In genomic region chr8:80491562-80491961, GRCm38 (mm10) we compare ENCODE assay signal across 16 mouse cellular contexts. TPM values are rescaled to one million over a fixed set of nuclear protein-coding genes. Genes with fewer than 3 reads are reported as not detected.
"Had no signal": no experiment of that assay in that cellular context is flagged by ENCODE, and none has a peak within 500 bp of the region (broad histone marks: within the 10 kb centered on the region; RNA-seq: fewer than 3 reads in every experiment).

No protein-coding gene starts in this region.

- H3K4me3 ChIP-seq: limb, embryonic 13.5 days; lung, embryonic 15.5 days; midbrain, embryonic 12.5 days; myocyte; neural tube, embryonic 15.5 days had no signal

- H3K27me3 ChIP-seq: limb, embryonic 13.5 days; lung, embryonic 15.5 days; neural tube, embryonic 15.5 days had no signal

- H3K4me2 ChIP-seq: limb, embryonic 13.5 days; lung, embryonic 15.5 days; midbrain, embryonic 12.5 days; neural tube, embryonic 15.5 days had no signal

- H3K9ac ChIP-seq: limb, embryonic 13.5 days; lung, embryonic 15.5 days; midbrain, embryonic 12.5 days; neural tube, embryonic 15.5 days had no signal

- H3K9me3 ChIP-seq: limb, embryonic 13.5 days; liver, embryonic 15.5 days; lung, embryonic 15.5 days; midbrain, embryonic 12.5 days; neural tube, embryonic 15.5 days had no signal

- H3K4me1 ChIP-seq: limb, embryonic 13.5 days had no signal

- H3K36me3 ChIP-seq: limb, embryonic 13.5 days; lung, embryonic 15.5 days; midbrain, embryonic 12.5 days; neural tube, embryonic 15.5 days had no signal

- H3K27ac ChIP-seq: limb, embryonic 13.5 days; lung, embryonic 15.5 days; midbrain, embryonic 12.5 days; neural tube, embryonic 15.5 days had no signal

- DNase-seq: kidney, adult 11 months; kidney, adult 9 months; kidney, postnatal 10 days; right cerebral cortex, adult 18-20 months; right cerebral cortex, postnatal 25 days; thymus, postnatal 4 days had no signal

RNA-seq across cellular contexts. Expression of gene Gypa, which starts 2.0 kb away (rescaled TPM):
- total RNA-seq: layer of hippocampus, postnatal 25 days; left cerebral cortex, postnatal 36 days had no signal
- polyA plus RNA-seq: large intestine, adult 2 months; myocyte; small intestine, adult 2 months had no signal
